Mouse (Mus musculus) layer of hippocampus, postnatal 10 days (tissue): ENCODE results near the gene Hes3. TPM values are rescaled to one million over a fixed set of nuclear protein-coding genes. Genes with fewer than 3 reads are reported as not detected.

Source experiments
- DNase-seq, 2 experiments: peaks; one replicate each; pipeline ENCODE4 v3.0.0; 2021; ENCODE audit warnings: low spot score in 2 of 2
- long read RNA-seq: library from polyadenylated mRNA; stranded (forward); transcript quantifications from one replicate; pipeline ENCODE4 v2.0.0, GENCODE M21; 2023
- total RNA-seq, 2 experiments: library from RNA; stranded (reverse); gene quantifications; 2 replicates each; pipeline ENCODE4 v1.2.3; 2021

The Hes3 gene
- total RNA-seq, result not detected
- long read RNA-seq, result 0 reads

DNA sequence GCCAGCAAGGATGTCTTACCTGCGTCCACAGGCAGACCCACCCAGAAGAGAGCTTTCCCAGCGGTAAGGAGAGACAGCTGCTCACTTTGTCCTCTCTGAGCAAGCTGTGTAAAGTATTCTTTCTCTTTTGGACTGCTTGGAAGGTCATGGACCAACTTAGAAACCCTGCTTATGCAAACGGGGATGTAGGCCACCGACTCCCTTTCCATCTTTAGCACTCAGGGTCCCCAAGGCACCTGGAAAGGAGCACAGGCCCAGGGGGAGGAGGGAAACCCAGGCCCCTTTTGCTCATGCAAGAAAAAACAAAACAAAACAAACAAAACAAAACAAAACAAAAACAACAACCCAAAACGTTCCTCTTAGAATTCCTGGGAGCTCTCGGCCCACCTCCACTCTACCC is at the start of gene Hes3:
Hes3 (minus strand) TSS at position 101 of the 400 bp plus-strand sequence.
- no peak for DNase-seq

DNA sequence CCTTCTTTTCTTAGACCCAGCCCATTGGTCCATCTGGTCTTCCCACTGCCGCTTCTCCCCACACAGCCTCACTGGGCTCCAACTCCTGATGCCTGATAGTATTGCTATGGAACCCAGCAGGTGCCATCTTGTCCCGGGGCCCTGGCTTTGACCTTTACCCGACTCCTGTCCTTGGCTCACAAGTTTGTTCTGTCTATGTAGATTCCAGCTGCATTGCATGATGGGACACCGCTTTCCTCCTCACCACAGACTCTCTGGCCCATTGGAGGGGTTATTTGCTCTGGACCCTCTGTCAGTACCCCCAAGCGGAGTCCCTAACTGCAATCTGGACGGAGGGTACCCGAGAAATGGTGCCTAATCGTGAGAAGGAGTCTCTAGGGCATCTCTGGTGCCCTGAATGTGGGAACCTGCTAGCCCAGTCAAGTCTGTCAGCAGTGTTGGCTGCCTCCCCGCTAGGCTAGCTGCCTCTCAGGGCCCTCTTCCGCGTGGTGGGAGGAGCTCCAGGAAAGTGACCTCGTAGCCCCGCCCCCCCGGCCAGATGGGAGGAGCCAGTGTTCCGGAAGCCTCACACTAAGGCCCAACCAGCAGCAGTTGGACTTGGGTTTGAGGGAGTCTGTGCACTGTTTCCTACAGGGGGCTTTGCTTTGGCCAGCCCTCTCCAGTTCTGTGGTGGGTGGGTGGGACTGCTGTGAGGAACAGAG is 49.3 kb upstream of the Hes3 start:
- DNase-seq, result no peak

DNA sequence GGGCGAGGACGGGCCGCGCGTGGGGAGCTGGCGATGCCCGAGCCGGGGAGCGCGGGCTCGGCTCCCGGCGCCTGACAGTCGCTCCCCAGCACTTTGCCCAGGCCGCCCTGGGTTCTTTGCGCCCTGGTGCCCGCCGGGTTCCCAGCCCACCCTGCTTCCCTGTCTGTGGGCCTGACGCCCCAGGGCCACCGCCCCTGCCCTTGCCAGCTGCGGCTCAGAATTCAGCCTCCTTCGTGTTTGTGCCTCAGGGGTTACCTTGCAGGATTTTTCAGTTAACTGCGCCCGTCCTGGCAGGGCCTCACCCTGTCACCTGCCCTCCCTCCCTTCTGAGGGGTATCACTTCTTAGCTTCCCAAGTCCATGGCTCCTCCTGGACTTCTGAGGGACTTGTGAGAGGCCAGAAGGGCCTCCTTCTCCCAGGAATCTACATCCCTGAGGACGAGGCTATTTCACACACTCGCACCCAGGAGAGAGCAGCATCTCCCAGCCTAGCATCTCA is 47.9 kb upstream of the Hes3 start:
- DNase-seq, result no peak

DNA sequence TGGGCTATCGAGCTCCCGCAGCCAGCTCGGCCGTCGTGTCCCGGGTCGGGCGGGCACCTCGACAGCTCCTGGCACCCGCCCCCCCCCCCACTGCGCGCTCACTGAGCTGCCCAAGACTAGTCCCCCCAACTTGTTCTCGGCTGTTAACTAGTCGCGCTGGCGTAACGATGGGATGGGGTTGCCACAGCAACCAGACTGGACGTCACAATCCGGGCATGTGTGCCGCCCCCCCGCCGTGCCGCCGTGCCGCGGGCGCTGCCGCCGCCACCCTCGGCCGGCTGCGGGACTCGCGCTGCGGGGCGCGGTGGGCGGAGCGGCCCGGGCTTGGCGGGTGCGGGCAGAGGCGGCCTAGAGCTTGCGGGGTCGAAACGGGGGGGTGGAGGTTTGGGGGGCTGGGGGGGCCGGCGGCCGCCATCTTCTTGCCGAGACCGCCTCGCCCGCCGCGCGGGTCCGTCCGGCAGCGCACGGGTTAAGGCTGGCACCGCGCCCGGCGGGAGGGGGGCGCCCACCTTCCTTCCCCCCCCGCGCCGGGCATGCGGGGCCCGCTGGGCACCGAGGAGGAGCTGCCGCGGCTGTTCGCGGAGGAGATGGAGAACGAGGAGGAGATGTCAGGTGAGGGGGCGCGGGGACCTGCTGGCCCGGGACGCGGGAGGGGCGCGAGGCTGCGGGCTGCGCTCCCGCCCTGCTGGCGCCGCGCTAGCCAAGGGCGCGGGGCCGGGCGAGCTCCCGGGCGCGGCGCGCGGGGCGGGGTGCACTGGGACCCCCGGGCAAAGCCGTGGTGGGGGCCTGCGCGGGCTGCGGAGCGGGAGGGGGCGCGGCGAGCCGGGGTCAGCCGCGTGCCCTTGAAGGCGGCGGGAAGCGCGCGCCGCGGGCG is 47.2 kb upstream of the Hes3 start, which contains the start of gene Chd5:
Chd5 (plus strand) TSS at position 233 of the 874 bp plus-strand sequence.
- peak; percentile 60 to 71 for DNase-seq

DNA sequence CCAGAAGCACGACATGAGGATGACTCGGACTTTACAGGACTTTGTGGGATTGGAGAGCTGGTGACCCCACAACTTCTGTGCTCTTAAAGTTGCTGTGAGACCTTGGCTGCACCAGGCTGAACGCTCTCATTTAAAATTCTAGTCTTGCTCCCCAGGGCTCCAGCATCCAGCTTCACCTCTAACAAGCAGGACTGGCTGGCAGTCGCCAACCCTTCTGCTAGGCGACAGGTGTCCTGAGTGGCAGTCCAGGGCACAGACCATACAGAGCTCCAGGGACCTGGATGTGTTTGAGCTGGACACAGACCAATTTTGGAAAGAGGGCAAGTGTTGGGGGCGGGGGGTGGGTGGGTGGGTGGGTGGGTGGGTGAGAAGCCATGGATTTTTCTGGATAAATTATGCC is 46.3 kb upstream of the Hes3 start:
- DNase-seq, result no peak

DNA sequence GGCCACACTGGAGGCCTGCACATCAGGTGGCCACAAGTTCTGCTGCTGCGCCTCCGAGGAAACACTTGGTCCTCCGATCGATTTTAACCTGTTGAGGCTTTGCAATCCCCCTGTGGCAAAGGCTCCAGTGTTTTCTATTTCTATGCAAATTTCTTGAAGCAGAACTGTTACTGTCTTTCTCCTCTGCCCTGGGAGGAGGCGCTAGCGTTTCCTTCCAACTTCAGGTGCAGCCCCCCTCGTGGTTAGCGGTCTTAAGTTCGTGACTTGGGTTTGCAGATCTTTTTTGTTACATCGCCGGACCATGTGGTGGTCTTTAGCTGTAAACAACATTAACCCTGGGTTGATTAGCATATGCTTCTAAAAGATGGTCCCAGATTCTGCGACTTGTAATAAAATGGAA is 42.1 kb upstream of the Hes3 start:
- DNase-seq, result no peak

DNA sequence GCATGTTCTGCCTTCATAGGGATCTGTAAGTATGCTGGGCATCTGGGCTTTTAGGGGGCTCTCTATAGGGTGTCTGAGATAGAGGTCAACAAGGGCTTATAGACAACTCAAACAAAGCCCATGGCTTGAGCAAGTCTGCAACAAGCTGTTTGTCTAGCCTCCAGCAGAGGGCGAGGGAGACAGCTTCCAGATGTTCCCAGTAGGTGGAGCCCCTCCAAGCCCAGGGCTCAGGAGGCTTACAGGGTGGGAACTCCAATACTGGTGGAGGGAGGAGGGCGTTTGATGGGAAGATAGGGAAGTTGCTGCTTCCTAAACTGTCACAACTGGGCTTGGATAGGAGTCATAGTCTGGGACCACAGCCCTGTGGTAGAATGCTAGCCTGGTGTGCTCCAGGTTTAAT is 41.5 kb upstream of the Hes3 start:
- DNase-seq, result peak; percentile 79 to 80

DNA sequence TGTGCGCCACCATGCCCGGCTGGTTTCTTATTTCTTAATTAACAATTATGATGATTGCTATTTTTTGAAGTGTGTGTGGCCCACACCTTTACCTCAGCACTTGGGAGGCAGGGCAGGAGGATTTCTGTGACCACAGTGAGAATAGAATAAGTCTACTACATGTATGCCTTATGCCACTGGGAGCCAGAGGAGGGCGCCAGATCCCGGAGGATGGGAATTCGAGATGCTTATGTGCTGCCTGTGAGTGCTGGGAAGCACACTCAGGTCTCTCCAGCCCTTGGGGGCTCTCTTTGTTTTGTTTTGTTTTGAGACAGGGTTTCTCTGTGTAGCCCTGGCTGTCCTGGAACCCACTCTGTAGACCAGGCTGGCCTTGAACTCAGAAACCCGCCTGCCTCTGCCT is 37.2 kb upstream of the Hes3 start:
- peak in 1 of 2 experiments; percentile 52 for DNase-seq

DNA sequence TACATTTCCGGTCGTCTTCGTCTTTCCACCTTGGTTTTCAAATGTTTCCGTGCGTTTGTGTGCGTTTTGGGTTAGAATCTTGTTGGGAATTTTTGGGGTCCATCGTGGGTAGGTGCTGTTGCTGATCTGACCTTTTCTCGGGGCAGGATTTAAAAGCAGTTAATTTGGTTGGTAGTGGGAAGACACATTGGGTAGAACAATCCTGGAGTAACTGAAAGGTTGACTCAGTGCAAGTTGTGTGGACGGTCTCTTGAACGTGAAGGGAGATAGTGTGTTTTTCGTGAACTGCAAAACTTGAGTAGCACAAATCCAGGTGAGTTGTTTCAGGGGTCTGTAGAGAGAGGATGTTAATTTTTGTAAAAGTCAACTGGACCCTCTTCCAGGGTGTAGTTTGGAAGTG is 35.1 kb upstream of the Hes3 start:
- no peak for DNase-seq

DNA sequence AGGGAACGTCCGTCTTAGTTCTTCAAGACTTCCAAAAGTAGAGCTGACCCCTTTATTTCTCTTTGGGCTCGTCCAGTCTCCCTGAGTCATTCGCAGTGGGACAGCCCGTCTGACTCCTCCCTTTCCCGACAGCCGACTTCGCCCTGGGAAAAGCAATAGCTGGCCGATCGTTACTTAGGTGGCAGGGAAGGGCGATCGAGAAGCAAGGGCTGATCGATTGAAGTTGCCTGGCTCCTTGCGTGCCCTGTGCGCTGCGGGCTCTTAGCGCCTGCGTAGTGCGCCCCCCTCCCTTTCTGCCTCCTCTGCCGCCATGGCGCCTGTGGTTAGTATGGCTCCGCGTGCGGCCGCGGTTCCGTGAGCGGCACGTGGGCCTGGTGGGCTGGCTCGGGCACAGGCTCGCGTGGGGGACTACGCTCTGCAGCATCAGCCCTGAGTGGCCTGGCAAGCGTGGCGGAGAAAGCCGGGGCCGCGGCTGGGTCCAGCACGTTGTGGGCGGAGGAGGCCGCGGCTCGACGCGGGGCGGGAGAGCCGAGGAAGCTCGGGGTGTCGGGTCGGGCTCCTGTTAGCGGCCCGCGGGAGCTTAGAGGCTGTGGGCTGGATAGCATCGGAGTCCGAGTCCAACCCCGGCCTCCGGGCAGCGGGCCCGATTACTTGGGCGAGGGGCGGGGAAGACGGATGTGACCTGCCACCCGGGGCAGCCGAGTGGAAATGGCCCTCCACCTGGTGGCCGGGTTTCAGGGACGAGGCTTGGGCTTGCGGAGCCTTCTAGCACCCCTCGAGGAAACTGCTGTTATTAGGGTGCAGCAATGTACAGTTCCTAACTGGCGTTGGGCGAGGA is 34.3 kb upstream of the Hes3 start, which contains the start of gene Rpl22:
Rpl22 (plus strand) TSS at position 169 of the 838 bp plus-strand sequence.
- peak; percentile 89 to 92 for DNase-seq

DNA sequence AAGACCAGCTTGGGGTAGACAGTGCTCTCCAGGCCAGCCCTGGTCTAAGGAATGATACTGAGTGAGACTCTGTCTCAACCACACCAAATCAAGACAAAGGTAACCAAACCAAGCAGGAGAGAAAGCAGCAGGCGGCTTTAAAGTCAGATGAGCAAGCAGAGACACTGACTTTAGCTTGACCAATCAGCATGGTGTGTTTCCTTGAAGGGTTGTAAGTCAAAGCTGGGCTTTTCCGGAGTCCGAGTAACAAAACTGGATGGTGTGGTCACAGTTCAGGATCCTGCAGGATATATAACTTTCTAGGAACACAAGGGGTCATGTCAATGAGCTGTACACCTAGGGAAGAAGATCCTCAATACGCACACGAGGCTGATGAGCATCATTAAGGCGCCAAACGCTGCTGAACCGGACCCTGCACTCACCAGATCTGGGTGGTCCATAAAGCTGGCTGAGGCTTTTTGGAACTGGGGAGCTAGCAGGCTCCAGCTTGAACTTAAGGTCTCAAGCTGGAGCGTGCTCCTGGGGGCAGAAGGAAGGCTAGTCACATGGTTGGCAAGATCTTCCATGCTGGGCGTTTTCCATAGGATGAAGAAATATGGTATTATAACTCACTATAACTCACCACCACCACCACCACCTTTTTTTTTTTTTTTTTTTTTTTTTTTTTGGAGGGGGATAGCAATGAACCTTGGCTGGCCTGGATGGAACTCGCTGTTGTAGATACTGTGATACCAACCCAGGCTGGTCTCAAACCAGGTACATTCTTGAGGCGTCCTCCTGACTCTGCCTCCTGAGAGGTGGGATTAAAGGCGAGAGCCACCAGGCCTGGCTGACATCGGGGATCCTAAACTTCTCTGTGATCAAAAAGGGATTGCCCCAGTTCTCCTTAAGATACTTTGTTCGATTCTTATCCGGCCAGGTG is 33.4 kb upstream of the Hes3 start:
- DNase-seq, result no peak

DNA sequence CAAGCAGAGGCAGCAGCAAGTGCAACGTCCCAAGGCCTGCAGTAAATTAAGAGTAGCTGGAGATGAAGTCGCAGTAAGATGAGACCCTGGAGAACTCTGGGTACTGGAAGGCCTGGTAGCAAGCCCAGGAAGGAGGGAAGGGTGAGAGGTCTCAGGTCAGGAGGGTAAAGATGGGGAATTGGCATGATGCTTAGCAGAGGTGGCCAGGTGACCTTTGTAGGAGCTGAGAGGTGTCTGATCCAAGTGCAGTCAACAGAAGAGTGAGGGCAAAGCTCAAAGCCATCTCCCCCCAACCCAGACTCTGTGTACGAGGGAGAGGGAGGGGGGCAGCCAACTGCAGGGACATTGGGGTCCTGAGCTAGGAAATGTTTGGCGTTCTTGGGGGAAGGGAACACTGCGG is 30.0 kb upstream of the Hes3 start:
- no peak for DNase-seq

DNA sequence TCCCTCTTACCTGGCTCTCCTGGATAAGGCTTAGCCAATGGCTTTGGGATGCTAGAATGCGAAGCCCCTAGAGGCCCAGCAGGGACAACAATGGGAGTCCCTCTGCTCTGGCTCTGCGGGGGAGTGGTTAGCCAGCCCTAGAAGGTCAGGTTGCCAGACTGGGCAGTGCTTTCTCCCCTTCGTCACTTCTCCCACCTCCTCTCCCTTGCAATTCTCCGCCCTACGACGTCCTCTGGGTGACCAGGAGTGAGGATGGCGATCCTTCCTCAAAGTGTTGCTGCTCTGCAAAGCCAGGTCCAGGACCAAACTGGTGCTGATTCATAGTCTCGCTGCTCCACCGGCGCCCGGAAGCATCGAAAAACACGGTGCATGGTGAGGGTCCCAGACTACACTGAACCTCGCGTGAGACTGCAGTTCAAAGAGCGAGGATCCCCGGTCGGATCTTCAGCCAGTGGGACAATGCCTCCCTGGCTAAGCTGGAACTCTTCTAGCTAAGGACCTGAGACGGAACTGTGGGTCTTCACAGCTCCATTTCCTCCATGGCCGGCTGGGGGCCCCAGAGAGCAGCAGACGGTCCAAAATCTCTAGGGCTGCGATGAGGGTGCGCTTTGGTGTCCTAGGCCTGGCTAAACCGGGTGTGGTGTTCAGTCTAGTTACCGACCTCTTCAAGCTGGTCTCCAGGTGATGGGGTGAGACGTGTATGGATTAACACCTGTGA is 27.2 kb upstream of the Hes3 start, which contains the start of gene Rnf207:
Rnf207 (minus strand) TSS at position 477 of the 718 bp plus-strand sequence.
- DNase-seq, result peak in 1 of 2 experiments; percentile 65

DNA sequence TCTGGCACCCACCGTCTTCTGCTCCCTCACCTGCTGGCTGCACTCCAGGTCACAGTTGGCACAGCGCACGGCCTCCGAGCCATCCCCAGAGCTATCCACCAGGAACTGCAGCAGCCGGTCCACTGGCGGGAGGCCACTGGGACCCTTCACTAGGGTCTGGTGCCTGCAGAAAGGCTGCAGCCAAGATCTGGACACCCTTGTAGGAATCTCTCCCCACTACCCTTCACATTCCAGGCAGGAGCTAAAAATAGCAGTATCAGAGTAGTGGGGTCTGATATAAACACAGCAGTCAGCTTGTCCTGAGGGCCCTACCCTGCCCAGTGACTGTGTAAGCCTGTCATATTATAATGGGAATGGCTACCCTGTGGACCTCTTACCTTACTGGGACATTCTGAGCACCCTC is 26.2 kb upstream of the Hes3 start:
- no peak for DNase-seq

DNA sequence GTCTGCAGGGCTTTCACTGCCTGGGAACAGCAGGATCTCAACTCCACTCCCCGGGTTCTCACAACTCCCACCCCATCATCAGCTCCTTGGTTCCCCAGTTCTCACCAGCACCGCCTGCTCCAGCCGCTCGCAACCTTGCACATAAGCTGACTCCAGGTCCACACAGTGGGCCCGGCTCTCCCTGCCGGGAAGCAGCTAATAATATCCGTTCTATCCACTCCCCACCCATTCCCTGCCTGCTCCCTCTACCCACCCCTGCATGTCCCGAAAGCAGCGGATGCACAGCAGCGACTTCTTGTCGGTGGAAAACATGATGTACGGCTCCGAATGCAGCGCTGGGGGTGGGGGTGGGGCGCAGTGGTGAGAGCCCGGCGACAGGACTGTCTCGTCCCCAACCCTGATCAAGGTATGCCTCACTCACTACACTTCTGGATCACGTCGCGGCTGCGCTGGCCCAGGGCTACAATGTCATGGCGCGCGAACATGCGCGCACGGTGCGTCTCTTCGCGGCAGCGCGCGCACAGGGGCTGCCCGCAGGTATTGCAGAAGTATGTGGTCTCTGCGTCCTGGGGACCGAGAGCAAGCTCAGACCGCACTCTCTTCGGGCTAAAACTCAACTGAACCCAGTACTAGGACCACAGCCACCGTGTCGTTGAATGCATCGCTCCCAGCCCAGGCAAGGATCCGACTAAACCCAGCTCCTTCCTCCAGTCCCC is 24.2 kb upstream of the Hes3 start:
- DNase-seq, result no peak

DNA sequence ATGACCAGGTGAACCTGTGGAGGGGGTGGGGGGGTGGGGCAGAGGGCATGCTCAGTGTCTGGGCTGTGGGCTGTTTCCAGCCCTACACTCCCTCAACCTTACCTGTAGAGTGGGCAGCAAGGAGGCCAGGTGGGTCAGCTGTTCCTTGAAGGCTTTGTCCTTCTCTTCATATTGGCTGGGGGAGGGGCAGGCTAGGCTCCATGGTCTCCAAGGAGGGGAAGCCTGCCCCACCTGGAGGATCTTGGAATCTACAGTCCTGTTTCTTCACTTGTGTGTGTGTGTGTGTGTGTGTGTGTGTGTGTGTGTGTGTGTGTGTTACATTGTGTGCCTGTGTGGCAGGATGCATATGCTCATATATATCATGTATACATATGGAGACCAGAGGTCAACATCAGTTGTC is 22.5 kb upstream of the Hes3 start:
- no peak for DNase-seq

DNA sequence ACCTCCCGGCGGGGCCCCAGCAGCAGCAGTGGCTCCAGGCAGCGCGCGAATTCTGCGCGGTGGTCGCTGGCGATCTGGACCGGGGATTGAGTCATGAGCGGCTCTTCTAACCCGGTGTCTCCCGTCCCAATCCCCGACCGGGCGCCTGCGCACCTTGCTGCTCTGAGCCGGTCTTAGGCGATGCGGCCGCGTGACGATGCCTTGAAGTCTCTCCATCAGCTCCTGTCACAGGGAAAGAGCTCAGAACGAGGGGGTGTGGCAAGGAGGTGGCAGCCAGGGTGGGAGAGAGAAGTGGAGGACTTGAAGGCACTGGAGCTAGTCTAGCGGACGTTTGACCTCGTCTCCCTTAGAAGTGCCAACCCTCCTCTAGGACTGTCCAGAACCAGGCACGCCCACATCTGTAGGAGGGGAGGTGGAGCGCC is 21.8 kb upstream of the Hes3 start:
- DNase-seq, result no peak

DNA sequence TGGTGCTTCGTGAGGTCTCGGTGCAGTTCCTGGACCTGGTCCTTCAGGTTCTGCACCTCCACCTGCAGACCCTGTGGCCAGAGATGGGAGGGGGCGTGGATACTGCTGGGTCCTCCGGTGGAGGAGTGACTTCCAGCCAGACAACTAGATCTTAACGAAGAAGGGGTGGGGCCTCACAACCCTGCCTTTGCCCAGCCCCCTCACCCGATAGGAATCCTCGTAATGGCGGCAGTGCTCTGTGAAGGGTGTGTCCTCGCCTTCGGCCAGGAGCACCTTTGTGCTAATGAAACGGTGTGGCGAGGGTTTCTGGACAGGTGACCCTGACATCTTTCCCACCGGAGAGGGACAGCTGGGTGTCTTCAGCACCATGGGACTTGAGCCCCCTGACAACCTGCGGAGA is 20.7 kb upstream of the Hes3 start:
- no peak for DNase-seq

DNA sequence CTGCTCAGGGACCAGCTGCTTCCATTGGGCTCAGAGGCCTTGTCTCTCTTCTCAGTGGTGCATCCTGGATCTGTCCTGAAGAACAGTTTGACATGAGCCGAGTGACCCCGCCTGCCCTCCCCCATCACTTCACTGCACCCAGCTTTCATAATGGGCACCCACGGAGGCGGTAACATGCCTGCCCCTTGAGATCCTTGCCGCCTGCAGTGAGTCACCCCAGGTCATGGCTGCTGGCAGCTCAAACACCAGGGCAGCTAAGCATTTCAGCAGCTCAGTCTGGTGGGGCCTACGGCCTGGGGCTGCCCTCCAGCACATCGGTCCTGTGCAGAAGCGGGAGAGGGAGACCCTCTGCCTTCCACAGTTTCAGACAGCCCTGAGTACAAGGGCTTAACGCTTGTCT is 16.1 kb upstream of the Hes3 start:
- no peak for DNase-seq
